Comparison of ENCODE assay signal across 9 mouse cellular contexts in the genomic region with DNA sequence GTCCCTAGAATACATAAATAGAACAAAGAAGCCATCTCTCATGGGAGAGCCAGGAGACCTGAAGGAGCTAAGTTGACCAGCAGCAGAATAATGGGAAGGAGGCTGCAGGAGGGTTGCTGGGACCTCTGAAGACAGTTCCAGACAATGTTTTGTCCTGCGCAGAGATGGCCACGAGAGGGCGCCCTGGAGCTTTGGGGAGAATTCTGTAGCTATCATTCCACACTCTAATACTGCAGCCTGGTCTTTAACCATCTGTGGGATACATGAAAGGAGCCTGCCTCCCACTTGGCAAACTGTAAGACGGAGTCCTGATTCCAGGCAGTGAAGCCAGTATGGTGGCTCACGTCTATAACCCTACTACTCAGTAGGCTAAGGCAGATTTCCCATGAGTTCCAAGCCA. TPM values are rescaled to one million over a fixed set of nuclear protein-coding genes. Genes with fewer than 3 reads are reported as not detected.
DNase-seq lines count a peak whose midpoint lies in the region; ATAC-seq and TF ChIP-seq lines count a peak whose summit lies in the region.
"Had no signal": no experiment of that assay in that cellular context is flagged by ENCODE, and none has a peak within 500 bp of the region (broad histone marks: within the 10 kb centered on the region; RNA-seq: fewer than 3 reads in every experiment).

No protein-coding gene starts in this region.

- TF ChIP-seq EP300 in stomach, postnatal 0 days (optimal IDR thresholded peaks at IDR 0.05), result no peak

- DNase-seq in hindbrain, embryonic 11.5 days (ENCODE audit: low spot score), result peak; percentile 89
- peak; percentile 76 to 83 for DNase-seq in cerebellum, adult 18-20 months
- peak; percentile 70 for DNase-seq in forelimb bud, embryonic 11.5 days (ENCODE audit: low read depth, low spot score)
- peak; percentile 71 for DNase-seq in kidney, adult 18-20 months
- DNase-seq in left cerebral cortex, postnatal 4 days, result peak; percentile 89
- DNase-seq in natural killer cell, adult 2 months (ENCODE audit: low spot score in 2 of 2), result peak; percentile 21 to 64
- DNase-seq in stomach, postnatal 0 days (ENCODE audit: low spot score), result peak; percentile 83

- intact Hi-C loops in left cerebral cortex, postnatal 4 days (cut with DNase I), result no loop called here

- no peak overlapping the region for H3K27ac ChIP-seq in hindbrain, embryonic 11.5 days (ENCODE audit: low read depth, low read length)
- no peak overlapping the region for H3K27ac ChIP-seq in hindbrain, embryonic 12.5 days
- H3K27ac ChIP-seq in stomach, postnatal 0 days (replicated peaks), result no peak overlapping the region
- H3K27ac ChIP-seq: macrophage had no signal

- H3K9ac ChIP-seq in hindbrain, embryonic 11.5 days (ENCODE audit: low read depth, low read length), result no peak overlapping the region
- H3K9ac ChIP-seq in hindbrain, embryonic 12.5 days, result no peak overlapping the region
- no peak overlapping the region for H3K9ac ChIP-seq in stomach, postnatal 0 days (ENCODE audit: low read length)

- H3K4me2 ChIP-seq in hindbrain, embryonic 11.5 days (replicated peaks; ENCODE audit: low read depth, low read length), result no peak overlapping the region
- H3K4me2 ChIP-seq in hindbrain, embryonic 12.5 days (replicated peaks), result no peak overlapping the region
- H3K4me2 ChIP-seq in stomach, postnatal 0 days (replicated peaks; ENCODE audit: low read depth), result no peak overlapping the region

- H3K4me1 ChIP-seq in hindbrain, embryonic 11.5 days (replicated peaks; ENCODE audit: control insufficient read depth, insufficient read depth, low read length), result no peaks in the 10 kb centered on the region
- no peaks in the 10 kb centered on the region for H3K4me1 ChIP-seq in hindbrain, embryonic 12.5 days
- no peaks in the 10 kb centered on the region for H3K4me1 ChIP-seq in stomach, postnatal 0 days (replicated peaks; ENCODE audit: control insufficient read depth, insufficient read depth)

- H3K4me3 ChIP-seq in hindbrain, embryonic 11.5 days (ENCODE audit: low read depth, low read length), result no peak overlapping the region
- no peak overlapping the region for H3K4me3 ChIP-seq in hindbrain, embryonic 12.5 days
- no peak overlapping the region for H3K4me3 ChIP-seq in stomach, postnatal 0 days (ENCODE audit: low read depth, low read length)

- TF ChIP-seq CTCF in stomach, postnatal 0 days (IDR thresholded peaks at IDR 0.05; ENCODE audit: low read depth), result peak; percentile 86

- peak; percentile 43; the same call in 1 of the 2 replicates for ATAC-seq in hindbrain, embryonic 11.5 days (ENCODE audit: low FRiP score)
- ATAC-seq in hindbrain, embryonic 12.5 days (ENCODE audit: low FRiP score), result no peak
- ATAC-seq in stomach, postnatal 0 days (ENCODE audit: low FRiP score, low TSS enrichment), result peak; percentile 53; the same call in 1 of the 2 replicates

- 26% methylated on average over 5 of the region's 5 CpGs for WGBS in hindbrain, embryonic 11.5 days
- 27% methylated on average over 5 of the region's 5 CpGs for WGBS in hindbrain, embryonic 12.5 days
- WGBS in stomach, postnatal 0 days, result 32% methylated on average over 5 of the region's 5 CpGs

- H3K9me3 ChIP-seq in hindbrain, embryonic 11.5 days (ENCODE audit: control insufficient read depth, low read length), result no peaks in the 10 kb centered on the region
- H3K9me3 ChIP-seq in hindbrain, embryonic 12.5 days (replicated peaks), result no peaks in the 10 kb centered on the region
- H3K9me3 ChIP-seq in stomach, postnatal 0 days (ENCODE audit: control insufficient read depth, low read length), result no peaks in the 10 kb centered on the region

- H3K36me3 ChIP-seq in hindbrain, embryonic 11.5 days (ENCODE audit: control insufficient read depth, insufficient read depth, low read length), result no peaks in the 10 kb centered on the region
- H3K36me3 ChIP-seq in hindbrain, embryonic 12.5 days, result no peaks in the 10 kb centered on the region
- H3K36me3 ChIP-seq in stomach, postnatal 0 days (ENCODE audit: control insufficient read depth, insufficient read depth, low read length), result no peaks in the 10 kb centered on the region

- no peaks in the 10 kb centered on the region for H3K27me3 ChIP-seq in hindbrain, embryonic 11.5 days (ENCODE audit: control insufficient read depth, insufficient read depth, low read length)
- peaks cover 3% of the 10 kb centered on the region; the same call in 1 of the 2 replicates for H3K27me3 ChIP-seq in hindbrain, embryonic 12.5 days
- no peaks in the 10 kb centered on the region for H3K27me3 ChIP-seq in stomach, postnatal 0 days (ENCODE audit: control insufficient read depth, insufficient read depth, low read length)

RNA-seq across cellular contexts. Expression of a gene that starts 27.0 kb away (rescaled TPM):
- polyA plus RNA-seq in hindbrain, embryonic 11.5 days (2014; fragmentation: Nextera tagmentation; extraction: Ambion mirVana), result 5.0 and 6.0 TPM in 2 replicates
- polyA plus RNA-seq in hindbrain, embryonic 12.5 days (2016; fragmentation: Nextera tagmentation; extraction: Ambion mirVana), result 9.0 and 9.2 TPM in 2 replicates
- total RNA-seq in left cerebral cortex, postnatal 4 days (2021), result 10 to 100 TPM; 58.8 to 61.8 TPM
- 0.21 TPM in 2 replicates for polyA plus RNA-seq in stomach, postnatal 0 days (2015; fragmentation: Nextera tagmentation; extraction: Ambion mirVana)
- polyA plus RNA-seq: macrophage had no signal
